Mouse (Mus musculus) myocyte (in vitro differentiated cells): Measurements from ENCODE around the gene Nol4l. TPM values are rescaled to one million over a fixed set of nuclear protein-coding genes. Genes with fewer than 3 reads are reported as not detected.
"Not testable (repeated sequence)": the region's sequence is repeated elsewhere in the genome, so short reads cannot be mapped to it uniquely, and the experiment has no call there.

Source experiments
- H3K27me3 ChIP-seq: one replicate; pipeline ENCODE4 v1.6.1; 2011; ENCODE audit not compliant: control insufficient read depth, insufficient read depth, insufficient read length
- H3K36me3 ChIP-seq: one replicate; pipeline ENCODE4 v1.6.1; 2011; ENCODE audit not compliant: control insufficient read depth, insufficient read depth
- H3K4me2 ChIP-seq: one replicate; pipeline ENCODE4 v1.6.1; 2011; ENCODE audit warnings: low read depth, control low read depth
- H3K4me3 ChIP-seq: one replicate; pipeline ENCODE4 v1.5.1; 2011; ENCODE audit warnings: mild to moderate bottlenecking, control low read depth, moderate library complexity
- H3K79me2 ChIP-seq: one replicate; pipeline ENCODE4 v1.6.1; 2011; ENCODE audit not compliant: control insufficient read depth, insufficient read depth
- H3ac ChIP-seq: one replicate; pipeline ENCODE4 v1.6.1; 2011; ENCODE audit not compliant: control insufficient read depth, insufficient read length
- CEBPB ChIP-seq: IDR thresholded peaks from 2 replicates; pipeline ENCODE4 v1.6.1; 2011; ENCODE audit warnings: mild to moderate bottlenecking, moderate library complexity; ENCODE audit not compliant: poor library complexity, insufficient read depth, severe bottlenecking
- E2F4 ChIP-seq: IDR thresholded peaks from one replicate; pipeline ENCODE4 v1.6.1; 2011; ENCODE audit warnings: mild to moderate bottlenecking, control low read depth, moderate library complexity; ENCODE audit not compliant: insufficient read depth
- MAX ChIP-seq: IDR thresholded peaks from one replicate; pipeline ENCODE4 v1.6.1; 2011; ENCODE audit warnings: low read depth, mild to moderate bottlenecking, control low read depth
- MYOD1 ChIP-seq, 3 experiments: IDR thresholded peaks; one replicate each; pipeline ENCODE4 v1.6.1; 2011; ENCODE audit warnings: control low read depth in 2 of 3, low read depth in 2 of 3, mild to moderate bottlenecking in 2 of 3, moderate library complexity in 1 of 3; ENCODE audit not compliant: insufficient read length in 2 of 3, control insufficient read depth in 1 of 3
- MYOG ChIP-seq, 3 experiments: IDR thresholded peaks; one replicate each; pipeline ENCODE4 v1.6.1; 2011; ENCODE audit warnings: control low read depth in 2 of 3, low read depth in 2 of 3, mild to moderate bottlenecking in 2 of 3; ENCODE audit not compliant: insufficient read length in 2 of 3, control insufficient read depth in 1 of 3, insufficient read depth in 1 of 3
- POLR2A ChIP-seq: IDR thresholded peaks from one replicate; pipeline ENCODE4 v1.6.1; 2011; ENCODE audit warnings: low read depth, mild to moderate bottlenecking, control low read depth, moderate library complexity; ENCODE audit not compliant: insufficient read length
- POLR2AphosphoS2 ChIP-seq: IDR thresholded peaks from one replicate; pipeline ENCODE4 v1.6.1; 2011; ENCODE audit warnings: low read depth, control low read depth; ENCODE audit not compliant: insufficient read length
- REST ChIP-seq: IDR thresholded peaks from one replicate; pipeline ENCODE4 v1.6.1; 2011; ENCODE audit warnings: mild to moderate bottlenecking, control low read depth, moderate library complexity; ENCODE audit not compliant: insufficient read depth, insufficient read length
- SRF ChIP-seq: IDR thresholded peaks from one replicate; pipeline ENCODE4 v1.6.1; 2011; ENCODE audit warnings: low read depth; ENCODE audit not compliant: control insufficient read depth, insufficient read length
- TCF12 ChIP-seq: IDR thresholded peaks from one replicate; pipeline ENCODE4 v1.6.1; 2011; ENCODE audit warnings: mild to moderate bottlenecking, control low read depth; ENCODE audit not compliant: poor library complexity, insufficient read depth, severe bottlenecking
- TCF3 ChIP-seq: IDR thresholded peaks from one replicate; pipeline ENCODE4 v1.6.1; 2011; ENCODE audit warnings: low read depth, control low read depth; ENCODE audit not compliant: insufficient read length
- USF1 ChIP-seq: IDR thresholded peaks from one replicate; pipeline ENCODE4 v1.6.1; 2011; ENCODE audit warnings: low read depth, mild to moderate bottlenecking, control low read depth, moderate library complexity
- polyA plus RNA-seq: library from polyadenylated mRNA; unstranded; fragments of >200 nt; fragmentation: generic; extraction: Trizol; gene quantifications from one replicate; pipeline ENCODE4 v1.2.1, GENCODE M21; 2012; ENCODE audit warnings: missing spikeins

Gene Nol4l
- polyA plus RNA-seq, 1 experiment, result 0.44 TPM

- Histone ChIP-seq H3K79me2 (no peaks in the 10 kb centered on the region), H3K27me3 (peaks cover 3% of the 10 kb centered on the region), H3ac (no peak overlapping the region), H3K4me3 (no peak overlapping the region), H3K4me2 (no peak overlapping the region), H3K36me3 (no peaks in the 10 kb centered on the region)
- no peak for TF ChIP-seq CEBPB
These were observed 32.9 kb downstream of the Nol4l start for GRCm38 (mm10) chr2:153496898-153497297.

GRCm38 (mm10) chr2:153496301-153496700 lies 33.5 kb downstream of the Nol4l start:
- Histone ChIP-seq H3K4me2 (no peak overlapping the region), H3ac (no peak overlapping the region), H3K27me3 (peaks cover 4% of the 10 kb centered on the region), H3K36me3 (no peaks in the 10 kb centered on the region), H3K79me2 (no peaks in the 10 kb centered on the region), H3K4me3 (no peak overlapping the region)
- no peak for TF ChIP-seq MAX
- TF ChIP-seq MYOD1 (IDR thresholded peaks at IDR 0.05; ENCODE audit: control insufficient read depth in 1 of 3, insufficient read length in 2 of 3, low read depth in 2 of 3), result no peak
- TF ChIP-seq TCF12, result no peak
- peak; percentile 53 for TF ChIP-seq USF1
- no peak for TF ChIP-seq POLR2AphosphoS2
- no peak for TF ChIP-seq POLR2A
- TF ChIP-seq TCF3, result no peak
- no peak for TF ChIP-seq E2F4

- Histone ChIP-seq H3K4me2 (no peak overlapping the region), H3K4me3 (no peak overlapping the region), H3ac (no peak overlapping the region), H3K36me3 (no peaks in the 10 kb centered on the region), H3K27me3 (peaks cover 4% of the 10 kb centered on the region), H3K79me2 (no peaks in the 10 kb centered on the region)
- no peak for TF ChIP-seq MYOD1 (IDR thresholded peaks at IDR 0.05; ENCODE audit: control insufficient read depth in 1 of 3, insufficient read length in 2 of 3, low read depth in 2 of 3)
- TF ChIP-seq USF1, result no peak
- TF ChIP-seq TCF3, result no peak
- TF ChIP-seq REST, result no peak
- no peak for TF ChIP-seq CEBPB
- TF ChIP-seq MAX, result no peak
- TF ChIP-seq MYOG (IDR thresholded peaks at IDR 0.05; ENCODE audit: control insufficient read depth in 1 of 3, insufficient read depth in 1 of 3, insufficient read length in 2 of 3, low read depth in 2 of 3), result no peak
- TF ChIP-seq TCF12, result no peak
- no peak for TF ChIP-seq SRF
- TF ChIP-seq POLR2A, result no peak
- TF ChIP-seq E2F4, result no peak
- TF ChIP-seq POLR2AphosphoS2, result no peak
These were observed 34.0 kb downstream of the Nol4l start for GRCm38 (mm10) chr2:153495818-153496217.

- not testable (repeated sequence) for H3K4me3 ChIP-seq, H3K79me2 ChIP-seq, H3K36me3 ChIP-seq, H3K4me2 ChIP-seq, H3ac ChIP-seq, H3K27me3 ChIP-seq
These were observed 34.4 kb downstream of the Nol4l start for GRCm38 (mm10) chr2:153495391-153495790.

- no peak overlapping the region for H3ac ChIP-seq
- H3K36me3 ChIP-seq, result no peaks in the 10 kb centered on the region
- TF ChIP-seq TCF12, result no peak
- TF ChIP-seq CEBPB, result no peak
- TF ChIP-seq MYOD1 (IDR thresholded peaks at IDR 0.05; ENCODE audit: control insufficient read depth in 1 of 3, insufficient read length in 2 of 3, low read depth in 2 of 3), result no peak
- no peak for TF ChIP-seq POLR2AphosphoS2
- no peak for TF ChIP-seq REST
- TF ChIP-seq TCF3, result no peak
- no peak for TF ChIP-seq SRF
- TF ChIP-seq POLR2A, result no peak
- no peak for TF ChIP-seq USF1
- no peak for TF ChIP-seq E2F4
- peaks cover 4% of the 10 kb centered on the region for H3K27me3 ChIP-seq
- no peaks in the 10 kb centered on the region for H3K79me2 ChIP-seq
- no peak overlapping the region for H3K4me3 ChIP-seq
- H3K4me2 ChIP-seq, result no peak overlapping the region
These were observed 35.4 kb downstream of the Nol4l start for GRCm38 (mm10) chr2:153494293-153494811.

- Histone ChIP-seq H3K4me2 (peak overlapping the region; percentile 79), H3K4me3 (no peak overlapping the region), H3K36me3 (no peaks in the 10 kb centered on the region), H3K27me3 (peaks cover 4% of the 10 kb centered on the region), H3K79me2 (no peaks in the 10 kb centered on the region), H3ac (no peak overlapping the region)
- TF ChIP-seq MYOG (IDR thresholded peaks at IDR 0.05; ENCODE audit: control insufficient read depth in 1 of 3, insufficient read depth in 1 of 3, insufficient read length in 2 of 3, low read depth in 2 of 3), result no peak
- TF ChIP-seq SRF, result no peak
- TF ChIP-seq TCF3, result no peak
- TF ChIP-seq E2F4, result no peak
- TF ChIP-seq MAX, result no peak
- no peak for TF ChIP-seq POLR2A
- no peak for TF ChIP-seq CEBPB
- TF ChIP-seq MYOD1 (IDR thresholded peaks at IDR 0.05; ENCODE audit: control insufficient read depth in 1 of 3, insufficient read length in 2 of 3, low read depth in 2 of 3), result no peak
- no peak for TF ChIP-seq POLR2AphosphoS2
- no peak for TF ChIP-seq USF1
- no peak for TF ChIP-seq TCF12
These were observed 35.9 kb downstream of the Nol4l start for GRCm38 (mm10) chr2:153493781-153494292.
